Mouse (Mus musculus) embryonic facial prominence, embryonic 10.5 days (tissue): ENCODE results near the gene Olfr1471. TPM values are rescaled to one million over a fixed set of nuclear protein-coding genes. Genes with fewer than 3 reads are reported as not detected.
"Not testable (repeated sequence)": the region's sequence is repeated elsewhere in the genome, so short reads cannot be mapped to it uniquely, and the experiment has no call there.

ENCODE experiments used
- DNase-seq: peaks from one replicate; pipeline ENCODE4 v3.0.0-alpha.2; 2017; ENCODE audit warnings: low spot score
- H3K27ac ChIP-seq: fragments of 300-500 bp; sonication (generic); replicated peaks from 2 replicates; pipeline ENCODE4 v1.5.1; 2016; ENCODE audit warnings: mild to moderate bottlenecking
- H3K27me3 ChIP-seq: fragments of 300-500 bp; sonication (generic); replicated peaks from 2 replicates; pipeline ENCODE4 v1.6.1; 2016; ENCODE audit warnings: low read depth, mild to moderate bottlenecking; ENCODE audit not compliant: poor library complexity, severe bottlenecking
- H3K36me3 ChIP-seq: fragments of 300-500 bp; sonication (generic); replicated peaks from 2 replicates; pipeline ENCODE4 v1.6.1; 2016; ENCODE audit warnings: mild to moderate bottlenecking, moderate library complexity
- H3K4me1 ChIP-seq: fragments of 300-500 bp; sonication (generic); 2 replicates; pipeline ENCODE4 v1.6.1; 2016
- H3K4me3 ChIP-seq: fragments of 300-500 bp; sonication (generic); 2 replicates; pipeline ENCODE4 v1.5.1; 2016; ENCODE audit warnings: mild to moderate bottlenecking, moderate library complexity
- H3K9me3 ChIP-seq: fragments of 300-500 bp; sonication (generic); 2 replicates; pipeline ENCODE4 v1.6.1; 2016; ENCODE audit warnings: mild to moderate bottlenecking
- WGBS: fragments of 180-500 bp; shearing (Covaris S2); methylation state at CpG from one replicate; pipeline ENCODE4 v1.1.7; 2016; 5-methylcytosine and 5-hydroxymethylcytosine counted together
- polyA plus RNA-seq: library from polyadenylated mRNA; unstranded; fragments of >200 nt; fragmentation: Nextera tagmentation; extraction: Ambion mirVana; gene quantifications from 2 replicates; pipeline ENCODE4 v1.2.1, GENCODE M21; 2016

Gene Olfr1471
- polyA plus RNA-seq = not detected in 2 replicates

DNA sequence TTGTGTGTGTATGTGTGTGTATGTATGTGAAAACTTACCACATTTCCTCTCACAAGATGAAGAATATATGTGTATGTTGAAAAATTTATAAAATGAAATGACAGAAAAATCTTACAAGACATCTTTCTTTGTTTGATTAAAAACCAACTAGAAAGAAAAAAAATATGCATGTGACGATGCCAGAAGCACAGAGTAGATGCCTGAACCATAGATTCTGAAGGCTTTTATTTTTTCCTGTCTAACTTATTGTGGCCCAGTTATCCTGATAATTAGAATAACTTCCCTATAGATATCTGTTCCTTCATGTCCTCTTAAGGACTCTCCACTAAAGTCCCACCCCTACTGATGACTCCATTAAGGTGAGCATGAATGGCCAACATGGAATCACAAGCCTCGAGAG is at the start of gene Olfr1471:
Gene Olfr1471, plus strand, starts transcription at position 301 of the 400 bp plus-strand sequence.
- not testable (repeated sequence) for H3K4me3 ChIP-seq, H3K27me3 ChIP-seq, H3K36me3 ChIP-seq, DNase-seq, H3K27ac ChIP-seq, H3K4me1 ChIP-seq
- 78% methylated on average over 2 of the region's 2 CpGs for WGBS
- peaks cover 14% of the 10 kb centered on the region; the same call in 1 of the 2 replicates for H3K9me3 ChIP-seq

DNA sequence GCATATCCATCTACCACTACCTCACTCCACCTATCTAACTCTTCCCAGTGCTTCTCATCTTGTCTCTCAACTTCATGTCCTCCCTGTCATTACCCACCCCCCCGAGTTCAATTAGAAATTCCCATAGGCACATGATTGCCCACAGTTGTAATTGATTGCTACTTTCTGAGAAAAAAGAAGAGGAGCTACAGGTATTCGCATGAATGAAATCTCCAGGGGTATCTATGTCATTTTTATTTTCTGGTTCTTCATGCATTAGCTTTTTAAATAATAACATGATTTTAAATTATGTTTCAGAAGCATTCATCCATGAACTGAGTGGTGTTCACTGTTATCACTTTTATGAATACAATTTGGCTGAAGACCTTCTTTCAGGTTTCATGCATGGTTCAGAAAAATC is 35.7 kb upstream of the Olfr1471 start, which contains the start of gene Olfr1469:
Gene Olfr1469, plus strand, starts transcription at position 301 of the 400 bp plus-strand sequence.
- peaks cover 27% of the 10 kb centered on the region for H3K9me3 ChIP-seq
- WGBS = 76% methylated on average over 2 of the region's 2 CpGs
- H3K27ac ChIP-seq = no peak within 1 kb of the TSS
- no peaks in the 10 kb centered on the region for H3K27me3 ChIP-seq
- H3K4me1 ChIP-seq = no peaks in the 10 kb centered on the region
- H3K36me3 ChIP-seq = no peaks in the 10 kb centered on the region
- no peak within 1 kb of the TSS for H3K4me3 ChIP-seq
- DNase-seq = no peak

- 92% methylated on average over 1 of the region's 1 CpGs for WGBS
- Histone ChIP-seq H3K4me1 (no peaks in the 10 kb centered on the region), H3K36me3 (no peaks in the 10 kb centered on the region), H3K4me3 (no peak within 1 kb of the TSS), H3K9me3 (peaks cover 23% of the 10 kb centered on the region; the same call in 1 of the 2 replicates), H3K27me3 (no peaks in the 10 kb centered on the region), H3K27ac (no peak within 1 kb of the TSS)
- DNase-seq = no peak
Measured at GRCm38 (mm10) chr19:13455986-13456385, 12.8 kb downstream of the Olfr1471 start, which contains the start of gene Olfr1472. Gene Olfr1472, minus strand, starts transcription at chr19:13456086.

DNA sequence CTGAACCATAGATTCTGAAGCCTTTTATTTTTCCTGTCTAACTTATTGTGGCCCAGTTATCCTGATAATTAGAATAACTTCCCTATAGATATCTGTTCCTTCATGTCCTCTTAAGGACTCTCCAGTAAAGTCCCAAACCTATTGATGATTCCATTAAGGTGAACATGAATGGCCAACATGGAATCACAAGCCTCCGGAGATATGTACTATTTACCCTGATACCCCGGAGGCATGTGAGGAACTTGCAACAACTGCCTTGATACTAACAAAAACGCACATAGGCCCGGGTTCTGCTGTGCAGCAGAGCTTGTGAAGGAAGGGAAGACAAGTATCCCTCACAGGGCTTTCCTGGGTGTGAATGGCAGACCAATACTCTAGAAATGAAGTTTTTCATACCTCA is 26.1 kb downstream of the Olfr1471 start, which contains the start of gene Olfr1474:
Gene Olfr1474, plus strand, starts transcription at position 301 of the 400 bp plus-strand sequence.
- not testable (repeated sequence) for H3K9me3 ChIP-seq, H3K4me1 ChIP-seq, H3K27ac ChIP-seq, DNase-seq, H3K4me3 ChIP-seq, H3K36me3 ChIP-seq, H3K27me3 ChIP-seq
- WGBS = 80% methylated on average over 4 of the region's 4 CpGs

DNA sequence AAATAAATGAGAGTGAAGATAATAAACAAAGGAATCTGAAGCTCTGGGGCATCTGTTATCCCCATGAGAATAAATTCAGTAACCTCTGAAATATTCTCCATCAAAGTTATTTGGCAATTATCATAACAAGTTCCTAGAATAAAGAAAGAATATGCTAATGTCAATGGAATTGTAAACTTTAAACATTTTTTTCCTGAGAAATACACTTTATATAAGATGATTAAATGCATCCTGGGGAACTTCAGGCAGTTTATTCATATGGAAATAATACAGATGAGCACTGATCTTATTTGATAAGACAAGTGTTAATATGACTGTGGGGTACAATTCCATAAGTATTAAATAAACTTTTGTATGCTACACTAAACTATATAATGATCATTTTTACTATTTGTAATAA is 36.9 kb downstream of the Olfr1471 start, which contains the start of gene Olfr1475:
Gene Olfr1475, minus strand, starts transcription at position 101 of the 400 bp plus-strand sequence.
- DNase-seq = no peak
- H3K27ac ChIP-seq = no peak within 1 kb of the TSS
- no peaks in the 10 kb centered on the region for H3K36me3 ChIP-seq
- no peaks in the 10 kb centered on the region for H3K4me1 ChIP-seq
- H3K4me3 ChIP-seq = no peak within 1 kb of the TSS
- H3K9me3 ChIP-seq = no peaks in the 10 kb centered on the region
- H3K27me3 ChIP-seq = no peaks in the 10 kb centered on the region

DNA sequence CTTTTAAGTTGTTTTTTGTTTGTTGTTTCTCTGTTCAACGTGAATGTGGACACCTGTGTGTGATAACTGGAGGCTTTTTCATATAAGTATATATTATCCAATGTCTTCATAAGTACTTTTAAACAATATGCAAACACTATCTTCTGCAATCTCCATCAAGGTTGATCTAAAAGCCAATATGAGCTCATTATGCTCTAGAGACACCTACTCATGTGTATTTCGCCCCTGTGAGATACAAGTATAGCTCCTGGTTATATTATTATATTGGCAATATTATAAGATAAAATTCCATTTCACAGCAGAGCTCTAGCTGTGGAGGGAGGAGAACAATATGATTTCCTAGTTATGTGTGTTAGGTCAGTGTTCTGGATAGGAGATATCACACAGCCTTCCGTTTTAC is 57.0 kb downstream of the Olfr1471 start, which contains the start of gene Olfr1477:
Gene Olfr1477, plus strand, starts transcription at position 301 of the 400 bp plus-strand sequence.
- Histone ChIP-seq H3K27ac (no peak within 1 kb of the TSS), H3K4me1 (no peaks in the 10 kb centered on the region), H3K27me3 (no peaks in the 10 kb centered on the region), H3K4me3 (no peak within 1 kb of the TSS), H3K36me3 (no peaks in the 10 kb centered on the region), H3K9me3 (peaks cover 21% of the 10 kb centered on the region)
- WGBS = 78% methylated on average over 3 of the region's 3 CpGs
- no peak for DNase-seq

Other genes with a start within 250 kb of the Olfr1471 start
- not detected in 2 replicates for gene Olfr1463, start 212.1 kb upstream of the Olfr1471 start, polyA plus RNA-seq
- gene Olfr1465, start 127.9 kb upstream of the Olfr1471 start, polyA plus RNA-seq = not detected in 2 replicates
- gene Olfr1466, start 104.5 kb upstream of the Olfr1471 start, polyA plus RNA-seq = not detected in 2 replicates
- not detected in 2 replicates for gene Olfr1467, start 81.2 kb upstream of the Olfr1471 start, polyA plus RNA-seq
- not detected in 2 replicates for gene Olfr1469, start 35.6 kb upstream of the Olfr1471 start, polyA plus RNA-seq
- gene Olfr1472, start 12.7 kb downstream of the Olfr1471 start, polyA plus RNA-seq = not detected in 2 replicates
- not detected in 2 replicates for gene Olfr1474, start 26.2 kb downstream of the Olfr1471 start, polyA plus RNA-seq
- gene Olfr1475, start 36.8 kb downstream of the Olfr1471 start, polyA plus RNA-seq = not detected in 2 replicates
- gene Olfr1477, start 57.1 kb downstream of the Olfr1471 start, polyA plus RNA-seq = not detected in 2 replicates
- gene Olfr1480, start 84.5 kb downstream of the Olfr1471 start, polyA plus RNA-seq = not detected in 2 replicates
- not detected in 2 replicates for gene Olfr1484, start 140.1 kb downstream of the Olfr1471 start, polyA plus RNA-seq
- gene Olfr1487, start 174.0 kb downstream of the Olfr1471 start, polyA plus RNA-seq = not detected in 2 replicates
- not detected in 2 replicates for gene Olfr1489, start 188.2 kb downstream of the Olfr1471 start, polyA plus RNA-seq
- not detected in 2 replicates for gene Olfr1490, start 207.7 kb downstream of the Olfr1471 start, polyA plus RNA-seq